Mouse (Mus musculus): ENCODE results near the gene Pacs1. TPM values are rescaled to one million over a fixed set of nuclear protein-coding genes. Genes with fewer than 3 reads are reported as not detected.
"Not testable (repeated sequence)": the region's sequence is repeated elsewhere in the genome, so short reads cannot be mapped to it uniquely, and the experiment has no call there.

Pacs1 gene
- polyA plus RNA-seq, 1 experiment from 2014 or later: 20.9 TPM

GRCm38 (mm10) chr19:5221219-5221723, 51.6 kb downstream of the Pacs1 start:
- not testable (repeated sequence) for ATAC-seq (ENCODE audit: insufficient number of reproducible peaks, insufficient read depth, low FRiP score, low read depth); H3K27me3 ChIP-seq (ENCODE audit: control insufficient read depth, insufficient read depth, low read length); H3K9me3 ChIP-seq (ENCODE audit: control insufficient read depth, low read length); H3K27ac ChIP-seq (replicated peaks in 1 of 2; ENCODE audit: control insufficient read depth in 1 of 2, insufficient read depth in 1 of 2, low read depth in 2 of 2, low read length in 2 of 2); H3K9ac ChIP-seq (ENCODE audit: low read length); H3K36me3 ChIP-seq (ENCODE audit: control insufficient read depth, insufficient read depth, low read length); H3K4me3 ChIP-seq (ENCODE audit: control insufficient read depth in 1 of 2, insufficient read depth in 1 of 2, low read depth in 1 of 2, low read length in 2 of 2); H3K4me2 ChIP-seq (ENCODE audit: low read length); H3K4me1 ChIP-seq (ENCODE audit: control insufficient read depth in 2 of 2, insufficient read depth in 2 of 2, low read length in 2 of 2)
- 20% methylated on average over 2 of the region's 2 CpGs for WGBS

- Histone ChIP-seq H3K9ac (ENCODE audit: low read length) (no peak overlapping the region), H3K4me1 (ENCODE audit: control insufficient read depth in 2 of 2, insufficient read depth in 2 of 2, low read length in 2 of 2) (peaks cover 2 to 6% of the 10 kb centered on the region in 2 experiments; a peak in 2 of 4 replicates), H3K27me3 (ENCODE audit: control insufficient read depth, insufficient read depth, low read length) (no peaks in the 10 kb centered on the region), H3K27ac (replicated peaks in 1 of 2; ENCODE audit: control insufficient read depth in 1 of 2, insufficient read depth in 1 of 2, low read depth in 2 of 2, low read length in 2 of 2) (no peak overlapping the region), H3K9me3 (ENCODE audit: control insufficient read depth, low read length) (no peaks in the 10 kb centered on the region), H3K4me2 (ENCODE audit: low read length) (no peak overlapping the region), H3K36me3 (ENCODE audit: control insufficient read depth, insufficient read depth, low read length) (no peaks in the 10 kb centered on the region), H3K4me3 (ENCODE audit: control insufficient read depth in 1 of 2, insufficient read depth in 1 of 2, low read depth in 1 of 2, low read length in 2 of 2) (no peak overlapping the region)
- no peak for ATAC-seq (ENCODE audit: insufficient number of reproducible peaks, insufficient read depth, low FRiP score, low read depth)
- 80% methylated on average over 3 of the region's 3 CpGs for WGBS
These were observed 52.5 kb downstream of the Pacs1 start for GRCm38 (mm10) chr19:5220389-5220788.

GRCm38 (mm10) chr19:5201691-5202090, 71.2 kb downstream of the Pacs1 start:
- Histone ChIP-seq H3K9ac (ENCODE audit: low read length) (no peak overlapping the region), H3K4me3 (ENCODE audit: control insufficient read depth in 1 of 2, insufficient read depth in 1 of 2, low read depth in 1 of 2, low read length in 2 of 2) (no peak overlapping the region)
- 75% methylated on average over 2 of the region's 2 CpGs for whole genome bisulfite sequencing

GRCm38 (mm10) chr19:5200617-5201016, 72.3 kb downstream of the Pacs1 start:
- 89% methylated on average over 4 of the region's 4 CpGs for WGBS

More at GRCm38 (mm10) chr19:5201691-5202090, 71.2 kb downstream of the Pacs1 start:
- H3K9me3 ChIP-seq (ENCODE audit: control insufficient read depth, low read length): no peaks in the 10 kb centered on the region
- H3K4me2 ChIP-seq (ENCODE audit: low read length): no peak overlapping the region
- H3K4me1 ChIP-seq (ENCODE audit: control insufficient read depth in 2 of 2, insufficient read depth in 2 of 2, low read length in 2 of 2): 0 out of 4 replicates have a peak, but pooled peaks cover 0 to 5% of the 10 kb centered on the region in 2 experiments
- no peak for ATAC-seq (ENCODE audit: insufficient number of reproducible peaks, insufficient read depth, low FRiP score, low read depth)
- no peaks in the 10 kb centered on the region for H3K27me3 ChIP-seq (ENCODE audit: control insufficient read depth, insufficient read depth, low read length)
- H3K27ac ChIP-seq (replicated peaks in 1 of 2; ENCODE audit: control insufficient read depth in 1 of 2, insufficient read depth in 1 of 2, low read depth in 2 of 2, low read length in 2 of 2): no peak overlapping the region
- no peaks in the 10 kb centered on the region for H3K36me3 ChIP-seq (ENCODE audit: control insufficient read depth, insufficient read depth, low read length)

GRCm38 (mm10) chr19:5198553-5198952, 74.4 kb downstream of the Pacs1 start:
- WGBS: 61% methylated on average over 3 of the region's 3 CpGs
- H3K4me1 ChIP-seq (ENCODE audit: control insufficient read depth in 2 of 2, insufficient read depth in 2 of 2, low read length in 2 of 2): peaks cover 0 to 10% of the 10 kb centered on the region in 2 experiments; a peak in 1 of 4 replicates
- ATAC-seq (ENCODE audit: insufficient number of reproducible peaks, insufficient read depth, low FRiP score, low read depth): no peak
- no peaks in the 10 kb centered on the region for H3K9me3 ChIP-seq (ENCODE audit: control insufficient read depth, low read length)
- H3K9ac ChIP-seq (ENCODE audit: low read length): no peak overlapping the region
- H3K27ac ChIP-seq (replicated peaks in 1 of 2; ENCODE audit: control insufficient read depth in 1 of 2, insufficient read depth in 1 of 2, low read depth in 2 of 2, low read length in 2 of 2): no peak overlapping the region
- no peak overlapping the region for H3K4me2 ChIP-seq (ENCODE audit: low read length)
- H3K36me3 ChIP-seq (ENCODE audit: control insufficient read depth, insufficient read depth, low read length): no peaks in the 10 kb centered on the region
- no peak overlapping the region for H3K4me3 ChIP-seq (ENCODE audit: control insufficient read depth in 1 of 2, insufficient read depth in 1 of 2, low read depth in 1 of 2, low read length in 2 of 2)
- no peaks in the 10 kb centered on the region for H3K27me3 ChIP-seq (ENCODE audit: control insufficient read depth, insufficient read depth, low read length)

More at GRCm38 (mm10) chr19:5200617-5201016, 72.3 kb downstream of the Pacs1 start:
- not testable (repeated sequence) for ATAC-seq (ENCODE audit: insufficient number of reproducible peaks, insufficient read depth, low FRiP score, low read depth); H3K27me3 ChIP-seq (ENCODE audit: control insufficient read depth, insufficient read depth, low read length); H3K36me3 ChIP-seq (ENCODE audit: control insufficient read depth, insufficient read depth, low read length); H3K9me3 ChIP-seq (ENCODE audit: control insufficient read depth, low read length); H3K9ac ChIP-seq (ENCODE audit: low read length); H3K4me2 ChIP-seq (ENCODE audit: low read length); H3K4me3 ChIP-seq (ENCODE audit: control insufficient read depth in 1 of 2, insufficient read depth in 1 of 2, low read depth in 1 of 2, low read length in 2 of 2); H3K27ac ChIP-seq (replicated peaks in 1 of 2; ENCODE audit: control insufficient read depth in 1 of 2, insufficient read depth in 1 of 2, low read depth in 2 of 2, low read length in 2 of 2); H3K4me1 ChIP-seq (ENCODE audit: control insufficient read depth in 2 of 2, insufficient read depth in 2 of 2, low read length in 2 of 2)

GRCm38 (mm10) chr19:5195417-5196035, 77.4 kb downstream of the Pacs1 start:
- no peaks in the 10 kb centered on the region for H3K36me3 ChIP-seq (ENCODE audit: control insufficient read depth, insufficient read depth, low read length)
- H3K4me2 ChIP-seq (ENCODE audit: low read length): no peak overlapping the region
- 48% methylated on average over 7 of the region's 7 CpGs for WGBS
- no peaks in the 10 kb centered on the region for H3K27me3 ChIP-seq (ENCODE audit: control insufficient read depth, insufficient read depth, low read length)
- H3K27ac ChIP-seq (replicated peaks in 1 of 2; ENCODE audit: control insufficient read depth in 1 of 2, insufficient read depth in 1 of 2, low read depth in 2 of 2, low read length in 2 of 2): no peak overlapping the region
- no peak for ATAC-seq (ENCODE audit: insufficient number of reproducible peaks, insufficient read depth, low FRiP score, low read depth)
- no peak overlapping the region for H3K9ac ChIP-seq (ENCODE audit: low read length)
- no peaks in the 10 kb centered on the region for H3K9me3 ChIP-seq (ENCODE audit: control insufficient read depth, low read length)
- peaks cover 2 to 20% of the 10 kb centered on the region in 2 experiments; a peak in 2 of 4 replicates for H3K4me1 ChIP-seq (ENCODE audit: control insufficient read depth in 2 of 2, insufficient read depth in 2 of 2, low read length in 2 of 2)
- no peak overlapping the region for H3K4me3 ChIP-seq (ENCODE audit: control insufficient read depth in 1 of 2, insufficient read depth in 1 of 2, low read depth in 1 of 2, low read length in 2 of 2)

GRCm38 (mm10) chr19:5192397-5192796, 80.5 kb downstream of the Pacs1 start:
- H3K9ac ChIP-seq (ENCODE audit: low read length): no peak overlapping the region
- no peaks in the 10 kb centered on the region for H3K9me3 ChIP-seq (ENCODE audit: control insufficient read depth, low read length)
- no peak for ATAC-seq (ENCODE audit: insufficient number of reproducible peaks, insufficient read depth, low FRiP score, low read depth)
- H3K27ac ChIP-seq (replicated peaks in 1 of 2; ENCODE audit: control insufficient read depth in 1 of 2, insufficient read depth in 1 of 2, low read depth in 2 of 2, low read length in 2 of 2): no peak overlapping the region
- H3K4me3 ChIP-seq (ENCODE audit: control insufficient read depth in 1 of 2, insufficient read depth in 1 of 2, low read depth in 1 of 2, low read length in 2 of 2): no peak overlapping the region
- no peak overlapping the region for H3K4me2 ChIP-seq (ENCODE audit: low read length)
- H3K27me3 ChIP-seq (ENCODE audit: control insufficient read depth, insufficient read depth, low read length): no peaks in the 10 kb centered on the region
- peaks cover 2 to 16% of the 10 kb centered on the region in 2 experiments; a peak in 2 of 4 replicates for H3K4me1 ChIP-seq (ENCODE audit: control insufficient read depth in 2 of 2, insufficient read depth in 2 of 2, low read length in 2 of 2)
- H3K36me3 ChIP-seq (ENCODE audit: control insufficient read depth, insufficient read depth, low read length): no peaks in the 10 kb centered on the region

- H3K9me3 ChIP-seq (ENCODE audit: control insufficient read depth, low read length): peaks cover 6% of the 10 kb centered on the region
- no peaks in the 10 kb centered on the region for H3K27me3 ChIP-seq (ENCODE audit: control insufficient read depth, insufficient read depth, low read length)
- 60% methylated on average over 2 of the region's 2 CpGs for WGBS
These were observed 85.5 kb downstream of the Pacs1 start for GRCm38 (mm10) chr19:5187439-5187838.

More at GRCm38 (mm10) chr19:5187439-5187838, 85.5 kb downstream of the Pacs1 start:
- Histone ChIP-seq H3K36me3 (ENCODE audit: control insufficient read depth, insufficient read depth, low read length) (no peaks in the 10 kb centered on the region), H3K9ac (ENCODE audit: low read length) (no peak overlapping the region), H3K4me1 (ENCODE audit: control insufficient read depth in 2 of 2, insufficient read depth in 2 of 2, low read length in 2 of 2) (peaks cover 2 to 13% of the 10 kb centered on the region in 2 experiments; a peak in 2 of 4 replicates), H3K27ac (replicated peaks in 1 of 2; ENCODE audit: control insufficient read depth in 1 of 2, insufficient read depth in 1 of 2, low read depth in 2 of 2, low read length in 2 of 2) (no peak overlapping the region), H3K4me3 (ENCODE audit: control insufficient read depth in 1 of 2, insufficient read depth in 1 of 2, low read depth in 1 of 2, low read length in 2 of 2) (no peak overlapping the region), H3K4me2 (ENCODE audit: low read length) (no peak overlapping the region)
- no peak for ATAC-seq (ENCODE audit: insufficient number of reproducible peaks, insufficient read depth, low FRiP score, low read depth)

Measured in heart, embryonic 14.5 days (tissue).